Mouse (Mus musculus) ovary, adult 10 weeks (tissue): ENCODE data around the gene Eef2. TPM values are rescaled to one million over a fixed set of nuclear protein-coding genes. Genes with fewer than 3 reads are reported as not detected.

Experiments
- polyA plus RNA-seq: library from polyadenylated mRNA; stranded (reverse); fragments of 350-450 nt; fragmentation: Illumina TruSeq; extraction: RNeasy Lipid Tissue Mini Kit (QIAGEN cat#74804); gene quantifications from one replicate; pipeline ENCODE4 v1.2.3, GENCODE M21; 2014

Eef2 gene
- 6.8 TPM for polyA plus RNA-seq

DNA sequence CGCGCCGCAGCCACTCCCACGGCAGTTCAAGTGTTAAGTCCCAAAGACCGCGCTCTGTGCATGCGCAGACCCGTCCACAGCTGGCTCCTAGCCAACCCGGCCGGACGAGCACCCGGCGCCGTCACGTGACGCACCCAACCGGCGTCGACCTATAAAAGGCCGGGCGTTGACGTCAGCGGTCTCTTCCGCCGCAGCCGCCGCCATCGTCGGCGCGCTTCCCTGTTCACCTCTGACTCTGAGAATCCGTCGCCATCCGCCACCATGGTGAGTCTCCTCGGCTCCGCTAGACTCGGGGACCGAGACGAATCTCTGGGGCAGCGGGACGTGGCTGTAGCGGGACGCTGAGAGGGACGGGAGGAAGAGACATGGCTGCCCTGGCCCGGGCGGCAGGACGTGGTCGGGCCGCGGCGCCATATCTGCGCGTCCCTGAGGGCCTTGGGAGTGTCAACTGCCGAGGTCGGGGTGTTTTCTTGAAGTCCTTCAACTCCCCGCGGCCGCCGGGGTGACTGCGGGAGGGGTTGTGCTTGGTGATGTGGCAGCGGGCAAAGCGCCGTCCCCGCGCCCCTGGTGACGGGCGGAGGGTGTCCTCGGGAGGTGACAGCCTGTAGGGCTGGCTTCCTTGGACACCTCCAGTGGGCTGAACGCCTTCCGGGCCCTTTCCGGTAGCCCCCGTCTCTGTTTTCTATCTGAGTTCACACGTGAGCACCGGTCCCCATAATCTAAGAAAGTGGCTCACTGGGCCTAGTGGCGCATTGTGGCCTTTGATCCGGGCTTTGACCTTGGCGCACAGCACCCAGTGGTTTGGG, at the start of gene Eef2:
Gene Eef2, plus strand, starts transcription at position 166 of the 806 bp plus-strand sequence.

DNA sequence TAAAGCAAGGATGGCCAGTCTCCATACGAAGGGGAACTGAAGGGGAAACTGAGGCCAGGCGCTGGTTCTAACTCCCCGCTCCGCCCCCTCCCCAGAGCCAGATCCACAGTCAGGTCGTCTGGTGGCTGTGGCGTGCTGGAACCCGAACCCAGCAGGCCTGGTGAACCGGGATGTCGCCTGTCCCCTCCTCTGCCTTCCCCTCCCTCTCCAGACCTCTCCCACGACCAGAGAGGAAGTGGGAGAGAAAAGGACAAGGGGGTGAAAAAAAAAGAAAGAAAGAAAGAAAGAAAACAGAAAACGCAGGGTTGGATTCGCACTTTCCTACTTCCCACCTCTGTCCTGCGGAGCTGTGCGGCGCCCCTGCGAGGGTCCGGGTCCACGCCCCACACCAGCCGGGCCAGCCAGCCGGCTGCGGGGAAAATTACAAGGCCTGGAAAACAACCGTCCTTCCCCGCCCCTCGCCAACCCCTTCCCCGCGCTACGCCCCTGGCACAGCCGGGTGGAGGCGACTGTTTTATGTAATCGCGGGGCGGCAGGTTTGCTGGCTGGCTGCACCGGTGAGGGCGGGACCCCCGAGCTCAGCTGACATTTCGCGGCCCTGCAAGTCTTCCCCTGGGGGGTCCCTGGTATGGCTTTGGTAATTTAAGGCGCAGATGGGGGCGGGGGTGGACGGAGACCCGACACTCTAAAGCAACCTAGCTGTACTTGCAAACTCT, 41.3 kb upstream of the Eef2 start, which contains the start of gene Zbtb7a:
Gene Zbtb7a, plus strand, starts transcription at position 255 of the 716 bp plus-strand sequence.

DNA sequence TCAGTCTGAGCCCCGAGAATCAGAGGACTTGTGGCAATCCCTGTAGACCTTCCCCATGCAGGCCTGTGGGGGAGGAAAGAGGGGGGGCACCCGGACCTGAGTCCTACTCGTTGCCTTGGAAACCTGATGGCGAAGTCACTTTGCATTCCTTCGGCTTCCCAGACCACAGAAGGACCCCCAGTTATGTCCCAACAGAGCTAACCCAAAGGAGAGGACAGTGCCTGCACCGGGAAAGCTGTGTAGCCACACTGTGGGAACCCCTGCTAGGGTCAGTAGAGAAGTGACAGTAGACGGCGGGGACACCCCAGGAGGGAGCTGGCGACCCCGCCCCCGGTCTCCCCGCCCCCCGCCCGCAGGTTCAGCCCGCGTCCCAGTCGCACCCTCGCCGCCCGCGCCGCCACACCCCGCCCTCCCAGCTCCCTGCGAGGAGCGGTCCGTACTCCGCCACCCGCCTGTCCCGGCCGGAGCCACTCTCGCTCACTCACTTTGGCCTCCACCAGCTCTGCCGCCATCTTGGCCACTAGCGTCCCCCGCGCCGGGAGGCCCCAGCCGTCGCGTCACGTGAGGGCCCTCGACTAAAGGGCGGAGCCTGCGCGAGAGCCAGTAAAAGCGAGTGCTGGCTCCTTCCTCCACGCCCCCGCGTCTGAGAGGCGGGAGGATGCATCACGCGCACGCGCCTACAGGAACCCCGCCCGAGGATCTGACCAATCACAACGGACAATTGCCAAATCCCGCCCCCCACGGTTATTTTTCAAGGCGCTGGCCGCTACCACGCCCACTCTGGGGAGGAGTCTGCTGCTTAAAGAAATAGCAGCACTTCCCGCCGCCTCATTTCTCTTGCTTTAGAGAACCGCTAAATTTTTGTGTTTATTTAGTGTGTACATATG, 9.0 kb upstream of the Eef2 start, which contains the start of gene Pias4:
Gene Pias4, minus strand, starts transcription at position 724 of the 887 bp plus-strand sequence.

DNA sequence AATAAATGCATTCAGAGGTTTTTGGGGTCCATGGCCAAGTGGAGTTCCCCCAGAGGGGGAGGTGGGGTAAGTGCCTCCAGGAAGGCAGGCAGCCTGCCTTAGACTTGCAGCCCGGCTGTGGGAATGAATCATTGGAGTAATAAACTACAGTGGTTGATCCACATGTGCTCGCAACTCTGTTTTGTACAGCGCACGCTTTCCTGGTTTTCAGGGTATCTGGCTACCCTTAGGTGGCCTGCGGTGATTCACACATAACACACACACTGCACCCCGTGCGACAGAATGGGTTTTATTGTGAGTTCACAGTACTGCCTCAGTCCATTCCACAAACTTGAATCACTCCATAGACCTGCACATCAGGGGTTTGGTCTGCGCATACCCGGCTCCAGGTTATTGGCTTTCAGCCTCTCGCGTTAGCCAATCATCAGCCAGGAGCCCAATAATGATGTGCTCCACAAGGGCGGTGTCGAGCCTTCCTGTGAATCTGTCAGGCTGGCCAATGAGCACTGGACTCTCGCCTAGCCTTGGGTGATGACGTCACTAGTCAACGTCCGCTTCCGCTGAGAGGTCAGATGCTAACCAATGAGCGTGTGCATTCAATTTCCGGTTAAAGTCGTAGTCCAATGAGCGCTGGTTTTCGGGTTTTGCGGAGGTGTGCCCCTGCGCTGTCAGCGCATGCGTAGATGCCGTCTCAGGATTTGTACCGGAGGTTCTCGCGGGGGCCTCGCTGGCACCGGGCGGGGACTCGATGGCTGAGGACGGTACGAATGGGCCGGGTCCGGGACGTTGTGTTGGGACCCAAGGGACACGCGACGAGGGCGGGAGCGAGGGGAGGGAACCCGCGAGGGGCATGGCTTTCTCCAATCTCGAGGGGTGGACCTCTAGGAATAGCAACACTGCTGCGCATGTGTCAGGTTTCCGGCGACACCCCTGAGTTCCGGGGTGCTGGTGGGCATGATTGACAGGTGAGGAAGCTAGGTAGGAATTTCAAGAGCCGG, 6.2 kb downstream of the Eef2 start, which contains the start of gene Dapk3:
Gene Dapk3, plus strand, starts transcription at position 670 of the 998 bp plus-strand sequence.

DNA sequence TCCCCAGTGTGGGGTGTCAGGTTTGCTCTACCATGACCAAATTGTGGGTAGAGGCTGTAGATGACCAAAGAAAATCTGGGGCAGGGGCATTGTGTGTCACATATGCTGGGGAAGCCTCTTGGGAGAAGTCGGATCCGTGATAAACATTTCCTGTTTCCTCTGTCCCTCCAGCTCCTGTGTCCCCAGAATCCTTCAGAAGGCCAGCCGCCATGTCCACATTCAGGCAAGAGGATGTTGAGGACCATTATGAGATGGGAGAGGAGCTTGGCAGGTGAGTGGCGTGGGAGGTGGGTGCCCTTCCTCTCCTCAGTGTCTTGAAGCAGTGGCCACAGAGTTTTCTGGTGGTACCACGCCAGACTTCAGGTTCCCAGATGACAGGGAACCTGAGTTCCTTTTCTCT, 7.4 kb downstream of the Eef2 start, which contains the start of gene 4930442H23Rik:
Gene 4930442H23Rik, minus strand, starts transcription at position 45 of the 400 bp plus-strand sequence.

DNA sequence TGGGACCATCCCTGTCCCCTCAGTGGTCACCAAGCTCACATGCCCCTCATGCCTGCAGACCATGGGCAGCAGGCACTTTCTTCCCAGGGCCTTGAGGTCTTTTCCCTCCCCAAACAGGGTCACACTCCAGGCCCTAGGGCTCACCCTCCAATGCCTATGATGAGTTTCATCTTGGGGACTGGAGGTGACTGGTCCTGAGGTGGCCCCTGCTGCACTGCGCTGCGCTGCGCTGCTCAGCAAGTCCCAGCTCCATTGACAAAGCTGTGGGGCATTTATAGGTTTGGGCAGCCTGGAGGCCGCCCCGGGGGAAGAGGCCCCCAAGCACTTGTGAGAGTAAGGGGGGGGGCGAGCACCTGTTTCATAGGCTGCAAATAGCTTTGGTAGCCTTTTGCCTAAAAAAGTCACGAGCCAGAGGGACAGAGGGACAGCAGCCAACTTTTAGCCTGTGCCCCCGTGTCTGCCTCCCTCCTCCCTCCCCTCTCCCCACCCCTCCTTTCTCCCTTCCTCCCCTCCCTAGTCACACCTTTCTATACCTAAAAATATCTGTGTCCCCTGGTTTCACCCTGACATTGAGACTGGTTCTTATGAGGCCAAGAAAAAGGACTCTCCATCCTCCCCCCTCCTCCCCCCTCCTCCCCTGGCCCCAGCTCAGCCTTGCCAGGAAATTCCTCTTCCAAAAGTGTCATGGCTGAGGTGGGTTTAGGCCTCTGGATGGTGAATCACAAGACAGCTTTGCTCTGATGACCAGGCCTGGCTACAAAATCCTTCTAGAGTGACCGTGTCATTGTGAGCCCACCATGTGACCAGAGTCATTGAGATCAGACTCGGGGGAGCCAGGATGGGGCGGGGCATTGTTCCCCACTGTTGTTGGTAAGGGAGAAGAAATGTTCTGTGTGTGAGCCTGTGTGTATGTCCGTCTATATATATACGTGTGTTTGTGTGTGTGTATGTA, 25.7 kb downstream of the Eef2 start, which contains the start of gene Nmrk2:
Gene Nmrk2, minus strand, starts transcription at position 245 of the 952 bp plus-strand sequence.

DNA sequence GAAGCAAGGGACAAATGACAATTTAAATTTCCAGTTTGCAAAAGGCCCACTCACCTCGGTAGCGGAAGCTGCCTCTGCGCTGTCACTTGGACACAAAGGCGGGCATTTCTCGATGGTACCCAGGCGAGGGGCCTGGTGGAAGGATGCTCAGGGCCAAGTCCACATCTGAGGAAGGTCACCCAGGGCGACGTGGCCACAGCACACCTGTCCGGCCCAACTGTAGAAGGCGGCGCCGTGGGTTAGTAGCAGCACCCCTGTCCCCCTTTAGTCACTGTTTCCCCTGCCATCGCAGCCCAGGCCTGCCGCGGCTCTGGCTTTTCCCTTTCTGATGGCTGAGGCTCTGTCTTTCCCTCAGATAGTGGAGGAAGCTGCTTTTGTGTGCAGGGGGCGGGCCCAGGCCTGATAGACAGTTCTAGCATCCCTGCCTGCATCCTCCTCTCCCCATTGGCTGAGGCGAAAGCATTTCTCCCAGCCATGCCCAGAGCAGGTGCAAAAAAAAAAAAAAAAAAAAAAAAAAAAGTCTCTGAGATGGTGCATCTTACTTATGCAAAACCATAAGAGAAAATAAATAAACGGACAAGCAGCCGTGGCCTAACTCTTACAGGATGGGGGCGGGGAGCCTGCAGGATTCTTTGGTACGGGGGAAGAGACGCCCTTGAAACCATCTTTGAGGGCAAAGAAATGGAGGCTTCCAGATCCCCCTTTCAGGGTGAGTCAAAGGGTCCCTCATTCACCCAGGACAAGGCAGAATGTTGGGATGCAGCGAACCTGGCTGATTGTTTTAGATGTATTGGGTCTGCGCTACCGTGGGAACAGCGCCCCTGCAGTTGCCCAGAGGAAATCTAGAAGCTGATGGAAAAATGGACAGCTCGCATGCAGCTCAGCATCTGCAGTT, 54.3 kb downstream of the Eef2 start, which contains the start of gene Atcay:
Gene Atcay, minus strand, starts transcription at position 396 of the 895 bp plus-strand sequence.

Other genes with a start within 250 kb of the Eef2 start
- 8.4 TPM for gene Gadd45b, start 246.6 kb upstream of the Eef2 start, polyA plus RNA-seq
- gene Gng7, start 161.7 kb upstream of the Eef2 start, polyA plus RNA-seq, result 6.8 TPM
- gene Diras1, start 151.0 kb upstream of the Eef2 start, polyA plus RNA-seq, result not detected
- 0.29 TPM for gene Slc39a3, start 139.2 kb upstream of the Eef2 start, polyA plus RNA-seq
- gene Sgta, start 116.5 kb upstream of the Eef2 start, polyA plus RNA-seq, result 0.66 TPM
- not detected for gene Thop1, start 106.6 kb upstream of the Eef2 start, polyA plus RNA-seq
- 0.77 TPM for gene Creb3l3, start 77.8 kb upstream of the Eef2 start, polyA plus RNA-seq
- 1.1 TPM for gene Map2k2, start 70.7 kb upstream of the Eef2 start, polyA plus RNA-seq
- gene Zbtb7a, start 41.4 kb upstream of the Eef2 start, polyA plus RNA-seq, result 17.8 TPM
- 0.46 TPM for gene Pias4, start 8.7 kb upstream of the Eef2 start, polyA plus RNA-seq
- gene Dapk3, start 6.4 kb downstream of the Eef2 start, polyA plus RNA-seq, result not detected
- not detected for gene 4930442H23Rik, start 7.2 kb downstream of the Eef2 start, polyA plus RNA-seq
- not detected for gene Nmrk2, start 25.4 kb downstream of the Eef2 start, polyA plus RNA-seq
- gene Atcay, start 54.2 kb downstream of the Eef2 start, polyA plus RNA-seq, result not detected
- gene Zfr2, start 56.5 kb downstream of the Eef2 start, polyA plus RNA-seq, result 0.66 TPM
- not detected for gene Matk, start 76.3 kb downstream of the Eef2 start, polyA plus RNA-seq
- not detected for gene Mrpl54, start 90.3 kb downstream of the Eef2 start, polyA plus RNA-seq
- not detected for gene Apba3, start 90.3 kb downstream of the Eef2 start, polyA plus RNA-seq
- gene Tjp3, start 115.0 kb downstream of the Eef2 start, polyA plus RNA-seq, result not detected
- 2.6 TPM for gene Pip5k1c, start 116.3 kb downstream of the Eef2 start, polyA plus RNA-seq
- 0.17 TPM for gene Cactin, start 144.5 kb downstream of the Eef2 start, polyA plus RNA-seq
- not detected for gene Tbxa2r, start 152.1 kb downstream of the Eef2 start, polyA plus RNA-seq
- gene Gipc3, start 166.6 kb downstream of the Eef2 start, polyA plus RNA-seq, result not detected
- gene Hmg20b, start 173.8 kb downstream of the Eef2 start, polyA plus RNA-seq, result 4.2 TPM
- gene Mfsd12, start 180.9 kb downstream of the Eef2 start, polyA plus RNA-seq, result not detected
- not detected for gene 4930404N11Rik, start 189.2 kb downstream of the Eef2 start, polyA plus RNA-seq
- 0.26 TPM for gene Fzr1, start 201.9 kb downstream of the Eef2 start, polyA plus RNA-seq
- not detected for gene Dohh, start 207.8 kb downstream of the Eef2 start, polyA plus RNA-seq
- not detected for gene Gm48551, start 207.8 kb downstream of the Eef2 start, polyA plus RNA-seq
- 0.88 TPM for gene Gm48552, start 212.4 kb downstream of the Eef2 start, polyA plus RNA-seq
- not detected for gene Smim24, start 216.4 kb downstream of the Eef2 start, polyA plus RNA-seq